Mouse (Mus musculus): ENCODE measurements around the gene Olfr734. TPM values are rescaled to one million over a fixed set of nuclear protein-coding genes. Genes with fewer than 3 reads are reported as not detected.

Gene Olfr734
- polyA plus RNA-seq, 1 experiment from 2014 or later, result not detected

Other genes starting within 250 kb of the Olfr734 start
- not detected in 2 replicates for gene Olfr726, start 235.8 kb downstream of the Olfr734 start, polyA plus RNA-seq (2015; fragmentation: Nextera tagmentation; extraction: Ambion mirVana)
- gene Olfr727, start 203.6 kb downstream of the Olfr734 start, polyA plus RNA-seq (2015; fragmentation: Nextera tagmentation; extraction: Ambion mirVana), result not detected in 2 replicates
- gene Olfr728, start 184.1 kb downstream of the Olfr734 start, polyA plus RNA-seq (2015; fragmentation: Nextera tagmentation; extraction: Ambion mirVana), result not detected in 2 replicates
- not detected in 2 replicates for gene Olfr729, start 173.9 kb downstream of the Olfr734 start, polyA plus RNA-seq (2015; fragmentation: Nextera tagmentation; extraction: Ambion mirVana)
- gene Olfr730, start 138.6 kb downstream of the Olfr734 start, polyA plus RNA-seq (2015; fragmentation: Nextera tagmentation; extraction: Ambion mirVana), result not detected in 2 replicates
- not detected in 2 replicates for gene Olfr731, start 84.9 kb downstream of the Olfr734 start, polyA plus RNA-seq (2015; fragmentation: Nextera tagmentation; extraction: Ambion mirVana)
- gene Olfr732, start 42.6 kb downstream of the Olfr734 start, polyA plus RNA-seq (2015; fragmentation: Nextera tagmentation; extraction: Ambion mirVana), result not detected in 2 replicates
- gene Olfr733, start 25.2 kb downstream of the Olfr734 start, polyA plus RNA-seq (2015; fragmentation: Nextera tagmentation; extraction: Ambion mirVana), result not detected in 2 replicates
- gene Olfr735, start 22.1 kb upstream of the Olfr734 start, polyA plus RNA-seq (2015; fragmentation: Nextera tagmentation; extraction: Ambion mirVana), result not detected in 2 replicates
- gene Tlr11, start 31.2 kb upstream of the Olfr734 start, polyA plus RNA-seq (2015; fragmentation: Nextera tagmentation; extraction: Ambion mirVana), result not detected in 2 replicates
- gene Olfr736, start 54.4 kb upstream of the Olfr734 start, polyA plus RNA-seq (2015; fragmentation: Nextera tagmentation; extraction: Ambion mirVana), result not detected in 2 replicates
- not detected in 2 replicates for gene Olfr738, start 80.8 kb upstream of the Olfr734 start, polyA plus RNA-seq (2015; fragmentation: Nextera tagmentation; extraction: Ambion mirVana)
- gene Olfr739, start 91.9 kb upstream of the Olfr734 start, polyA plus RNA-seq (2015; fragmentation: Nextera tagmentation; extraction: Ambion mirVana), result not detected in 2 replicates
- gene Olfr740, start 118.8 kb upstream of the Olfr734 start, polyA plus RNA-seq (2015; fragmentation: Nextera tagmentation; extraction: Ambion mirVana), result not detected in 2 replicates
- gene Olfr741, start 146.0 kb upstream of the Olfr734 start, polyA plus RNA-seq (2015; fragmentation: Nextera tagmentation; extraction: Ambion mirVana), result not detected in 2 replicates
- gene Olfr742, start 176.8 kb upstream of the Olfr734 start, polyA plus RNA-seq (2015; fragmentation: Nextera tagmentation; extraction: Ambion mirVana), result not detected in 2 replicates
- gene Olfr743, start 195.1 kb upstream of the Olfr734 start, polyA plus RNA-seq (2015; fragmentation: Nextera tagmentation; extraction: Ambion mirVana), result not detected in 2 replicates

Data from heart, embryonic 16.5 days (tissue).